Mouse (Mus musculus) liver, embryonic 15.5 days (tissue): Measurements from ENCODE around the gene Bicc1. TPM values are rescaled to one million over a fixed set of nuclear protein-coding genes. Genes with fewer than 3 reads are reported as not detected.

ENCODE experiments used
- ATAC-seq: fragments of 200-750 bp; cut with Nextera tagmentation; 2 replicates; pipeline ENCODE4 v1.8.0; 2017; ENCODE audit warnings: moderate number of reproducible peaks, mild to moderate bottlenecking, moderate library complexity; ENCODE audit not compliant: insufficient read depth
- H3K27ac ChIP-seq: fragments of 300-500 bp; sonication (generic); replicated peaks from 2 replicates; pipeline ENCODE4 v1.5.1; 2015; ENCODE audit warnings: mild to moderate bottlenecking, inconsistent platforms
- H3K27me3 ChIP-seq: fragments of 300-500 bp; sonication (generic); 2 replicates; pipeline ENCODE4 v1.6.1; 2015; ENCODE audit warnings: mild to moderate bottlenecking, inconsistent platforms
- H3K36me3 ChIP-seq: fragments of 300-500 bp; sonication (generic); replicated peaks from 2 replicates; pipeline ENCODE4 v1.6.1; 2015; ENCODE audit warnings: moderate library complexity, mild to moderate bottlenecking, inconsistent platforms
- H3K4me1 ChIP-seq: fragments of 300-500 bp; sonication (generic); replicated peaks from 2 replicates; pipeline ENCODE4 v1.6.1; 2015; ENCODE audit warnings: inconsistent platforms
- H3K4me2 ChIP-seq: fragments of 300-500 bp; sonication (generic); 2 replicates; pipeline ENCODE4 v1.6.1; 2015; ENCODE audit warnings: moderate library complexity, mild to moderate bottlenecking, inconsistent platforms
- H3K4me3 ChIP-seq: fragments of 300-500 bp; sonication (generic); replicated peaks from 2 replicates; pipeline ENCODE4 v1.5.1; 2015; ENCODE audit warnings: mild to moderate bottlenecking, inconsistent platforms
- H3K9ac ChIP-seq: fragments of 300-500 bp; sonication (generic); 2 replicates; pipeline ENCODE4 v1.6.1; 2015; ENCODE audit warnings: moderate library complexity, mild to moderate bottlenecking, inconsistent platforms
- H3K9me3 ChIP-seq: fragments of 300-500 bp; sonication (generic); replicated peaks from 2 replicates; pipeline ENCODE4 v1.6.1; 2016; ENCODE audit warnings: inconsistent platforms
- WGBS: fragments of 180-500 bp; shearing (Covaris S2); methylation state at CpG from one replicate; pipeline ENCODE4 v1.1.7; 2015; ENCODE audit warnings: mixed read lengths; ENCODE audit not compliant: insufficient replicate concordance; 5-methylcytosine and 5-hydroxymethylcytosine counted together
- polyA plus RNA-seq: library from polyadenylated mRNA; unstranded; fragments of >200 nt; fragmentation: Nextera tagmentation; extraction: Ambion mirVana; gene quantifications from 2 replicates; pipeline ENCODE4 v1.2.1, GENCODE M21; 2015

Gene Bicc1
- polyA plus RNA-seq, 1 experiment from 2014 or later, result 3.0 TPM

DNA sequence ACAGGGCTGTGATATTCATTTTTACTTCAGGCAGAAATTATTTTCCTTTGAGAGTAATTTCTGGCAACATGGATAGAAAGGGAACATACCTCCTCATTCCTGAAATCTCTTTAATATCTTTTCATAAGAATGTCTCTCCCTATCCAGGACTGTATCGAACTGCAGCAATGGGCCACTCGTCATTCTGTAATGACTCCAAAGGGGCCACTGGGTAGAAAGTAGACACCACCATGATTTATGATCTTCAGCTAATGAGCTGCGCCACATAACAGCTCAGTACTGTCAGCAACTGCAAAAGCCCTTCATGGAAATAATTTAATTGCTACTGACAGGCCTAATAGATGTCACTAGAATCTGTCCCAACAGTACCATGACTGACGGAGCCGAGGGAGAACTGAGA lies 139.0 kb downstream of the Bicc1 start:
- no peaks in the 10 kb centered on the region for H3K36me3 ChIP-seq
- no peaks in the 10 kb centered on the region for H3K9me3 ChIP-seq
- no peak overlapping the region for H3K4me3 ChIP-seq
- no peak overlapping the region for H3K27ac ChIP-seq
- no peaks in the 10 kb centered on the region for H3K27me3 ChIP-seq
- 69% methylated on average over 5 of the region's 5 CpGs for WGBS
- H3K4me1 ChIP-seq, result no peaks in the 10 kb centered on the region
- no peak for ATAC-seq
- H3K4me2 ChIP-seq, result no peak overlapping the region
- no peak overlapping the region for H3K9ac ChIP-seq

DNA sequence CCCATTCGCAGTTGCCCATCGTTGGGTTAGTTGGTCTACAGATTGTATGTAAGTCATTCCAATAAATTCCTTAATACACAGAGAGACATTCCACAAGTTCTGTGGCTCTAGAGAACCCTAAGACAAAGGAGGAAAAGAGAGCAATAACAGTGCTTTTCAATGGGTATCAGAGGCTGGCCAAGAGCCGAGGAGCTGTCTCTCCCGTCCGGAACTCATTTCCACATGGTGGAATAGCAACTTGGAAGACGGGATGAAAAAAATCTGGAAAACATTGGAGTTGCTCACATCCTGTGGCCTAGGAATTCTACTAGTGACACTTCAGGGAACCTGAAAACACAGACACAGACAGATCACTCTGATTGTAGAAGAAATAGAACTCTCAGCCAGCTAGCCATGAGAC lies 139.7 kb downstream of the Bicc1 start:
- H3K27ac ChIP-seq, result no peak overlapping the region
- WGBS, result 64% methylated on average over 6 of the region's 6 CpGs

DNA sequence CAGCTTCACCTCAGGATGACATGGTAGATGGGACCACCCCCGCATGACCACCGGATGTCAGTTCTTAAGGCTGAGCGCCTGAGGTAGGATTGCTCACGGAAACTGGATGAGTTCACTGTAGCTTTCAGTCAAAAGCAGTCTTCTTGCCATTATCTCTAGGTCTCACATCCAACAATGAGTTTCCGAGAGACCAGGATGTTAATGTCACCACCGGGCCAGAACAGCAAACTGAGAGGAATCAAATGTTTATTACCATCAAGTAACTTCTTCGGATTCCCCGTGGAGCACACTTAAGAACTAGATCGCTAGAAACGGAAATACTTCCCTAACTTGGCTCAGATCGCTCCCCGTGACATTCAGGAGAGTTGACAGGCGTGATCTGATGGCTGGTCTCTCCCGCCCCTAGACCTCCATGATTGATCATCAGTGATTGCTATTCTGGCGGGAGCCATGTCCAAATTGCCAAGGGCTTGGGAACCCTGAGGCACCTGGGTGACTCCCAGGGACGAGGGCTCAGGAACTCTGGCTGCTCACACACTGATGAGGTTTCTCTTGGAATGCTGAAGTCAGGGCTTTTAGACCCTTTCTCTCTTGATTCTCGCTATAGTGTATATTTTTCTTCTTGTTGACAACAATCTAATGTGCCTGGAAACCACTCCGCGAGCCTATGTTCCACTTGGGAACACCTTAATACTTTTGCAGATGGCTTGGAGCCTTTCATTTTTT lies 149.6 kb downstream of the Bicc1 start:
- Histone ChIP-seq H3K27ac (no peak overlapping the region), H3K36me3 (no peaks in the 10 kb centered on the region)
- WGBS, result 69% methylated on average over 19 of the region's 19 CpGs

More for the DNA sequence above, 139.7 kb downstream of the Bicc1 start:
- Histone ChIP-seq H3K27me3 (no peaks in the 10 kb centered on the region), H3K4me2 (no peak overlapping the region), H3K4me1 (no peaks in the 10 kb centered on the region), H3K4me3 (no peak overlapping the region), H3K36me3 (no peaks in the 10 kb centered on the region), H3K9ac (no peak overlapping the region), H3K9me3 (no peaks in the 10 kb centered on the region)
- no peak for ATAC-seq

DNA sequence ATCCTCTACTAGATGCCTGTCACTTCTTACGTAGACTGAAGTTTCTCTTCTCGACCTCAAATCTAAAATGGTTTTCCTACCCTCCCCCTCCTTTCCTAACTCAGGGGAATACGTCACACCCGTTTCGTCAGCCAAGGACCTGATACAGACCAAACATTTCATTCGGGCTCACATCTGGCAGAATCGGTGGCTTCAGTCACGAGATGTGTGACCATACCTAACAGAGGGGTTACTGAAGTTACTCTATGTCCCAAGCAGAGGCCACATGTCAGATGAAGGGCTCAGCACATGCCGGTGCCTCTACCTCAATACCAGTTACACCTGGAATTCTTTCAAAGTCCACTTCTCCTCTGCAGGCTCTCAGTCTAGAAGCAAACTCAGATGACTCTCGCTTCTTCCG lies 150.8 kb downstream of the Bicc1 start:
- Histone ChIP-seq H3K9me3 (no peaks in the 10 kb centered on the region), H3K9ac (no peak overlapping the region), H3K4me2 (no peak overlapping the region), H3K27me3 (no peaks in the 10 kb centered on the region), H3K4me1 (no peaks in the 10 kb centered on the region), H3K4me3 (no peak overlapping the region), H3K36me3 (no peaks in the 10 kb centered on the region), H3K27ac (no peak overlapping the region)
- no peak for ATAC-seq
- WGBS, result 68% methylated on average over 11 of the region's 11 CpGs

More for the DNA sequence above, 149.6 kb downstream of the Bicc1 start:
- Histone ChIP-seq H3K4me1 (no peaks in the 10 kb centered on the region), H3K9ac (no peak overlapping the region), H3K4me3 (no peak overlapping the region), H3K9me3 (no peaks in the 10 kb centered on the region), H3K27me3 (no peaks in the 10 kb centered on the region), H3K4me2 (no peak overlapping the region)
- no peak for ATAC-seq

DNA sequence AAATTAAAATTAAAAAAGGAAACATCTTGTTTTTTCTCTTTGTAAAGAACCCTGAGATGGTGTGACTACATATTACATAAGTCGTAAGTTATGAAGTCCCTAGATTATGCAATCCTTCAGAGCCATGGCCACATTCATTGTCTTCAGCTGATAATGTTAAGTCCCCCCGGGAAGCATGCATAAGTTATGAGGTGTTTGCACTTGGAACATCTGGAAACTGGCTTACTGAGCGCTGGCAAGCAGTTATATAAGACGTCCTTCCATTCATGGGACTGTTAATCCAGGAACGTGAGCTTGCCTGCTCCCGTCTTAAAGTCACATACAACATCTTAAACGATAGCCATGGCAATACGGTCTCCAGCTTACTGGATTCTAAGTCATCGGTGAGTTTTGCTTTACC lies 151.5 kb downstream of the Bicc1 start:
- Histone ChIP-seq H3K4me2 (no peak overlapping the region), H3K9ac (no peak overlapping the region), H3K36me3 (no peaks in the 10 kb centered on the region), H3K4me3 (no peak overlapping the region), H3K4me1 (no peaks in the 10 kb centered on the region), H3K27me3 (no peaks in the 10 kb centered on the region), H3K27ac (no peak overlapping the region), H3K9me3 (no peaks in the 10 kb centered on the region)
- ATAC-seq, result no peak
- 69% methylated on average over 9 of the region's 9 CpGs for WGBS

DNA sequence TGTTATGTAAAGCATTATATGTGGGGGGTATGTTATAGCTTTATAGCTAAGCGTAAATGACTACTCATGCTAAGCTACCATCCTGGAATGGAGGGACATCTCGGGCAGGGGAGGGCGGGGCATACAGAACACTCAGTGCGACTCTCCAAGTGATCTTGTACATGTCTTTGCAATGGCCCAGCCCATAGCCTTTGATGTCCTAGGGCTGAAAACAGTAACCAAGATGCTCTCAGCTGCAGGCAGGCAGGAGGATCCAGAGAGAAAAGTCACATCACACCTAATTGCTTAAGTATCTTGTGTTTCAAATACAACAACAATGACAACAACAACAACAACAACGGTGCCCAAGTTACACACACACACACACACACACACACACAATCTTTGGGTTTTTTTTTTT lies 152.0 kb downstream of the Bicc1 start:
- no peak overlapping the region for H3K27ac ChIP-seq
- WGBS, result 83% methylated on average over 5 of the region's 5 CpGs
- H3K9ac ChIP-seq, result no peak overlapping the region

DNA sequence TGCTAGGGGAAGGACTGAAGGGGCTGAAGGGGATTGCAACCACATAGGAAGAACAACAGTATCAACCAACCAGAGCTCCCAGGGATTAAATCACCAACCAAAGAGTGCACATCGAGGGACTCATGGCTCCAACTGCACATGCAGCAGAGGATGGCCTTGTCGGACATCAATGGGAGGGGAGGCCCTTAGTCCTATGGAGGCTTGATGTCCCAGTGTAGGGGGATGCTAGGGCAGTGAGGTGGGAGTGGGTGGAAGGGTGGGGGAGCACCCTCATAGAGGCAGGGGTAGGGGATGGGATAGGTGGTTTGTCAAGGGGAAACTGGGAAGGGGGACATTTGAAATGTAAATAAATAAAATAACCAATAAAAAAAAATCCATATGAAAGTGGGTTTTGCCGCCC lies 152.5 kb downstream of the Bicc1 start:
- H3K4me3 ChIP-seq, result no peak overlapping the region
- H3K9me3 ChIP-seq, result no peaks in the 10 kb centered on the region
- no peak overlapping the region for H3K27ac ChIP-seq
- H3K36me3 ChIP-seq, result no peaks in the 10 kb centered on the region
- ATAC-seq, result no peak
- no peaks in the 10 kb centered on the region for H3K4me1 ChIP-seq
- H3K4me2 ChIP-seq, result no peak overlapping the region
- 60% methylated on average over 3 of the region's 3 CpGs for WGBS
- no peaks in the 10 kb centered on the region for H3K27me3 ChIP-seq
- H3K9ac ChIP-seq, result no peak overlapping the region

More for the DNA sequence above, 152.0 kb downstream of the Bicc1 start:
- no peak overlapping the region for H3K4me3 ChIP-seq
- no peaks in the 10 kb centered on the region for H3K4me1 ChIP-seq
- H3K36me3 ChIP-seq, result no peaks in the 10 kb centered on the region
- no peaks in the 10 kb centered on the region for H3K27me3 ChIP-seq
- H3K9me3 ChIP-seq, result no peaks in the 10 kb centered on the region
- no peak overlapping the region for H3K4me2 ChIP-seq
- no peak for ATAC-seq

DNA sequence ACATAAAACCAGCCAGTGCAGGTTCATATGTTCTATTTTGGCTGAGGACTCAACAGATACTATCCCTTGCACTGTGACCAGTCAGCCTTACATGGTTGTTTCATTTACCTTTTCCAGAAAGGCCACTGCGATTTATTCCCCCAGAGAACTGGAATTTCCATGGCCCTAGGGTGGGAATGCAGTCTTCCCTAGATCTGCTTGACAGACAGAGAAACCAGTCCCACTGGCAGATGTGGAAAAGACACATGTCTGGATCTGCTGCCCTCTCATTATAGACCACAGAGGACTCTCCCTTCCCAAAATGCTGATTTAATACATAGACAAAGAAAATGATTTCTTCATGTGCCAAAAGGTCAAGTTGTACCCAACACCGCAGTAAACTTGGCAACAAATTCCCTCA lies 156.6 kb downstream of the Bicc1 start:
- Histone ChIP-seq H3K4me2 (no peak overlapping the region), H3K4me3 (no peak overlapping the region), H3K4me1 (no peaks in the 10 kb centered on the region), H3K27ac (no peak overlapping the region), H3K27me3 (no peaks in the 10 kb centered on the region), H3K9ac (no peak overlapping the region), H3K36me3 (no peaks in the 10 kb centered on the region), H3K9me3 (no peaks in the 10 kb centered on the region)
- WGBS, result 63% methylated on average over 2 of the region's 2 CpGs
- no peak for ATAC-seq

DNA sequence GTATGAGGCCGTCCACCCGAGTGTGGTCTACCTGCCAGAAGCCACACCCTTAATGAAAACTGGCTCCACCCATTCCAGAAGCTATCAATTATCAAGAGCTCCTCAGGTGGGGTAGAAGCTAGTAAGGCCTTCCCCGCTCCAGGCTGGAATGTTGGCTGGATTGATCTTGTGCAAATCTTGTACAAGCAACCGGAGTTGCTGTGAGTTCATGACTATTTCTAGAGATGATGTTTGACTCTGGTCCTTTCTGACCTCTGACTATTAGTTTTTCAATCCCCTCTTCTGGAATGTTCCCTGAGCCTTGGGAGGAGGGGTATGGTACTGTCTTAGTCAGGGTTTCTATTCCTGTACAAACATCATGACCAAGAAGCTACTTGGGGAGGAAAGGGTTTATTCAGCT lies 157.3 kb downstream of the Bicc1 start:
- H3K27ac ChIP-seq, result no peak overlapping the region
- no peaks in the 10 kb centered on the region for H3K4me1 ChIP-seq
- H3K36me3 ChIP-seq, result no peaks in the 10 kb centered on the region
- no peak for ATAC-seq
- WGBS, result 76% methylated on average over 4 of the region's 4 CpGs
- H3K4me3 ChIP-seq, result no peak overlapping the region
- no peaks in the 10 kb centered on the region for H3K9me3 ChIP-seq
- no peak overlapping the region for H3K4me2 ChIP-seq
- H3K9ac ChIP-seq, result no peak overlapping the region
- no peaks in the 10 kb centered on the region for H3K27me3 ChIP-seq

DNA sequence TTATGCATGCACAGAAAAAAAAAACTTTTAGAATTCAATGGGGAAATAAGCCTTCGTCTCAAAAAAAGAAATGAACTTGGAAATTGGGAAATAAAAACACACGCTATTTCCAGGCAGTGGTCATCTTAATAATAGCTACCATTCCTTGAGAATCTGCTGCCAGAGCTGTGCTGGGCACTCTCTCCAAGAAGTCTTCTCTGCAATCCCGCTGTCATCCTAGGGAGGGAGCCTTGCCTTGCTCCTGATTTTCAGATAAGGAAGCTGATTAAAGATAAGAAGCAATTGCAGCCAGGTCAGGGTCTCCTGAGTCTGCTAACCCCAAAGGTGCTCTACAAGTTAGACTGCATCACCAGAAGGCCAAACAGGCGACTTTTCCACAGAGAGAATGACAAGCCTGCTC lies 161.4 kb downstream of the Bicc1 start:
- Histone ChIP-seq H3K4me1 (no peaks in the 10 kb centered on the region), H3K4me3 (no peak overlapping the region), H3K9me3 (no peaks in the 10 kb centered on the region), H3K36me3 (no peaks in the 10 kb centered on the region), H3K4me2 (no peak overlapping the region), H3K27me3 (no peaks in the 10 kb centered on the region), H3K27ac (no peak overlapping the region), H3K9ac (no peak overlapping the region)
- ATAC-seq, result no peak
- WGBS, result 33% methylated on average over 4 of the region's 4 CpGs

DNA sequence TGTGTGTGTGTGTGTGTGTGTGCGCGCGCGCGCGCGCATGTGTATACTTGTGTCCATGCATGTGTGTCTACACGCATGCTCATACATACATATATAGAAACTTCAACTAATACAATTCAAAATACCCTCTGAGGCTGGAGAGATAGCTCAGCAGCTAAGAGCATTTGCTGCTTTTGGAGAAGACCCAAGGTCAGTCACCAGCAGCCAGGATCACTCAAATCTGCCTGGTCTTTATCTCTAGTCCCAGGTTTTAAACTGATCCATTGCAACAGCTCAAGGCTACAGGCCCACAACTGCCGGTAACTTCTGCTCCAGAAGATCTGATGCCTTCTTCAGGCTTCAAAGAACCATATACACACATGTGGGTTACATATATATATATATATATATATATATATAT lies 163.4 kb downstream of the Bicc1 start:
- no peak overlapping the region for H3K4me2 ChIP-seq
- no peak overlapping the region for H3K27ac ChIP-seq
- H3K4me1 ChIP-seq, result no peaks in the 10 kb centered on the region
- ATAC-seq, result no peak
- H3K9ac ChIP-seq, result no peak overlapping the region
- H3K4me3 ChIP-seq, result no peak overlapping the region
- no peaks in the 10 kb centered on the region for H3K27me3 ChIP-seq
- no peaks in the 10 kb centered on the region for H3K36me3 ChIP-seq
- 85% methylated on average over 9 of the region's 9 CpGs for WGBS
- no peaks in the 10 kb centered on the region for H3K9me3 ChIP-seq

DNA sequence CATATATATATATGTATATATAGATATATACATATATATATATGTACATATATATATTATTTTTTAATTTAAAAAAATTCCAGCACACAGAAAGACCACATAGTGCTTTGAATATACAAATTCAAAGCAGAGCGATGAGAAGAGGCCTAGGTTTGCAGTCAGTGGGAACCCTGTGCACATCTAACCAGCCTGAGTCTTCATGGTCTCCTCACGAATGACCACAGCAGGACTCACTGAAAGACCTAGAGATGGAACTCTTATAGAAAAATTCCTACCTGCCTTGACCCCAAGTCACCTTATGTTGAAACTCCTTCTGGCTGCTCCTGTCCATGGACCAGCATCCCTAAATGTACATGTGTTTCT lies 165.4 kb downstream of the Bicc1 start:
- H3K27ac ChIP-seq, result no peak overlapping the region
- no peak overlapping the region for H3K4me2 ChIP-seq
- ATAC-seq, result no peak
- WGBS, result 73% methylated on average over 2 of the region's 2 CpGs
- no peaks in the 10 kb centered on the region for H3K27me3 ChIP-seq
- H3K9ac ChIP-seq, result no peak overlapping the region
- no peaks in the 10 kb centered on the region for H3K9me3 ChIP-seq
- no peak overlapping the region for H3K4me3 ChIP-seq
- H3K4me1 ChIP-seq, result no peaks in the 10 kb centered on the region
- no peaks in the 10 kb centered on the region for H3K36me3 ChIP-seq
